Mouse (Mus musculus) erythroid progenitor cell, adult 5-6 weeks (primary cell): Measurements from ENCODE around the gene Cds2. TPM values are rescaled to one million over a fixed set of nuclear protein-coding genes. Genes with fewer than 3 reads are reported as not detected.

Experiments
- ATAC-seq: replicated peaks from 2 replicates; pipeline ENCODE4 v1.8.0; 2016; ENCODE audit warnings: moderate number of reproducible peaks, mild to moderate bottlenecking, moderate TSS enrichment, inconsistent platforms; ENCODE audit not compliant: poor library complexity, low FRiP score, severe bottlenecking
- total RNA-seq, 2 experiments: library from RNA; stranded (forward) in 1 of 2; stranded (reverse) in 1 of 2; fragments of 150-400 nt in 1 of 2; fragments of 186-747, 209-891 nt in 1 of 2; gene quantifications; 2 replicates each; pipeline versions ENCODE4 v1.2.3 to v1.2.4; 2015 to 2017; ENCODE audit warnings: low replicate concordance in 2 of 2

Gene Cds2
- total RNA-seq, 2 experiments from 2014 or later = 7.9 to 12.6 TPM

GRCm38 (mm10) chr2:132337202-132337601, 74.3 kb downstream of the Cds2 start:
- ATAC-seq = no peak

DNA sequence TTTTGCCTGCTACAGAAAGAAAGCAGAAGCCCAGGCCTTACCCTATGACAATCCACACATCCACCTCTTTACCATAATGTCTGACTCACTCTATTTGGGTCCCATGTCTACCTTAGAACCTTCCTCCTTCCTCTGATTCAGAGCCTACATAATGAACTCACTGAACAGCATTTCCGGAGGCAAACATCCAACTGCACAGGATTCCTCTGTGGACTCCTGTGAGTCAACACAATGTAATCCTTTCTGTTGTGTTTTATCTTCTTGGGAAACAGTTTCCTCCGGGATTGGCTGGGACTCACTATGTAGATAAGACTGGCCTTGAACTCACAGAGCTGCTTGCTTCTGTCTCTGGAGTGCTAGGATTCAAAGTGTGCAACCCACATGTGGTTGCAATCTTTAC, 77.4 kb downstream of the Cds2 start:
- no peak for ATAC-seq

- ATAC-seq = no peak
These were observed 78.3 kb downstream of the Cds2 start for GRCm38 (mm10) chr2:132341293-132341692.

DNA sequence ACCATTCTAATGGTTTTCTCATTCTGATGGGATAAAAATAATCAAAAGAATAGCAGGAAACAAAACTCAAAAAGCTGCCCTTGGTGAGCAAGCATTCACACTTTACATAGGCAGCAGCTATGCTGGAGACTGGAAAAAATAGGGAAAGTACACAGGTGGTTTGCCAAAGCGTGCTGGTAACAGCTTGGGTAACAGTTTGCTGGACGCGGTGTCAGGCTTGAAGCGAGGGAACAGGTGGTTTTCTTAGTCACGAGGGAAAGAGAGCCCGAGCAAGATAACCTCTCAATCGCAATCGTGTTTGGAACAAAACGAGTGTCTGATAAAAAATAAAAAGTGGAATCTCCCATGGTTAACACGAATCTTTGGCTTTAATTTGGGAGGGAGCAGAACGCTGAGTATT, 80.9 kb downstream of the Cds2 start:
- ATAC-seq = no peak

Other genes starting within 250 kb of the Cds2 start
- gene Rassf2, start 232.9 kb upstream of the Cds2 start, total RNA-seq (2015; ENCODE audit: low replicate concordance) = 9.6 and 9.7 TPM in 2 replicates
- gene Rassf2, start 232.9 kb upstream of the Cds2 start, total RNA-seq (2017; ENCODE audit: low replicate concordance) = 8.0 and 16.7 TPM in 2 replicates
- gene Slc23a2, start 118.0 kb upstream of the Cds2 start, total RNA-seq (2015; ENCODE audit: low replicate concordance) = 2.9 and 8.3 TPM in 2 replicates
- gene Slc23a2, start 118.0 kb upstream of the Cds2 start, total RNA-seq (2017; ENCODE audit: low replicate concordance) = 0.53 and 14.8 TPM in 2 replicates
- gene Tmem230, start 15.3 kb upstream of the Cds2 start, total RNA-seq (2015; ENCODE audit: low replicate concordance) = 19.7 and 28.8 TPM in 2 replicates
- 10.1 and 11.7 TPM in 2 replicates for gene Tmem230, start 15.3 kb upstream of the Cds2 start, total RNA-seq (2017; ENCODE audit: low replicate concordance)
- gene Pcna, start 9.8 kb upstream of the Cds2 start, total RNA-seq (2015; ENCODE audit: low replicate concordance) = 898 and 1,003 TPM in 2 replicates
- 562 and 723 TPM in 2 replicates for gene Pcna, start 9.8 kb upstream of the Cds2 start, total RNA-seq (2017; ENCODE audit: low replicate concordance)
- gene Prokr2, start 122.3 kb downstream of the Cds2 start, total RNA-seq (2015; ENCODE audit: low replicate concordance) = not detected in 2 replicates
- not detected in 2 replicates for gene Prokr2, start 122.3 kb downstream of the Cds2 start, total RNA-seq (2017; ENCODE audit: low replicate concordance)